Mouse (Mus musculus) heart, adult 9 months (tissue): ENCODE data around the gene Sirt2.

Experiments
- DNase-seq, 2 experiments: peaks; one replicate each; pipeline ENCODE4 v3.0.0; 2022; ENCODE audit warnings: low spot score in 2 of 2

The Sirt2 gene

GRCm38 (mm10) chr7:28795832-28796231 lies 29.3 kb downstream of the Sirt2 start:
- no peak for DNase-seq

- peak; percentile 85 for DNase-seq
Measured at GRCm38 (mm10) chr7:28796562-28796975, 30.0 kb downstream of the Sirt2 start.

- DNase-seq = no peak
Measured at GRCm38 (mm10) chr7:28799994-28800393, 33.5 kb downstream of the Sirt2 start.

- DNase-seq = no peak
Measured at GRCm38 (mm10) chr7:28801451-28801850, 34.9 kb downstream of the Sirt2 start.

GRCm38 (mm10) chr7:28801901-28802670 lies 35.6 kb downstream of the Sirt2 start:
- DNase-seq = peak in 1 of 2 experiments; percentile 61

- no peak for DNase-seq
Measured at GRCm38 (mm10) chr7:28802846-28803588, 36.5 kb downstream of the Sirt2 start.

GRCm38 (mm10) chr7:28803756-28804155 lies 37.2 kb downstream of the Sirt2 start:
- no peak for DNase-seq

GRCm38 (mm10) chr7:28806869-28807268 lies 40.3 kb downstream of the Sirt2 start:
- DNase-seq = no peak

- DNase-seq = peak; percentile 56 to 61
Measured at GRCm38 (mm10) chr7:28807641-28808220, 41.2 kb downstream of the Sirt2 start.

- DNase-seq = peak in 1 of 2 experiments; percentile 80
Measured at GRCm38 (mm10) chr7:28808221-28808941, 41.8 kb downstream of the Sirt2 start, which contains the start of gene Hnrnpl. Gene Hnrnpl, plus strand, starts transcription at chr7:28808541.

- peak; percentile 96 for DNase-seq
Measured at GRCm38 (mm10) chr7:28808957-28809393, 42.4 kb downstream of the Sirt2 start.

GRCm38 (mm10) chr7:28809401-28810089 lies 43.0 kb downstream of the Sirt2 start:
- DNase-seq = peak in 1 of 2 experiments; percentile 63

- peak; percentile 100 for DNase-seq
Measured at GRCm38 (mm10) chr7:28810107-28811066, 43.9 kb downstream of the Sirt2 start.

- peak; percentile 89 for DNase-seq
Measured at GRCm38 (mm10) chr7:28811228-28811627, 44.7 kb downstream of the Sirt2 start.

- no peak for DNase-seq
Measured at GRCm38 (mm10) chr7:28811640-28812275, 45.2 kb downstream of the Sirt2 start.

- peak in 1 of 2 experiments; percentile 43 for DNase-seq
Measured at GRCm38 (mm10) chr7:28812436-28812835, 45.9 kb downstream of the Sirt2 start.

GRCm38 (mm10) chr7:28812949-28813348 lies 46.4 kb downstream of the Sirt2 start:
- no peak for DNase-seq

- DNase-seq = no peak
Measured at GRCm38 (mm10) chr7:28814306-28815034, 47.9 kb downstream of the Sirt2 start.

GRCm38 (mm10) chr7:28815230-28815629 lies 48.7 kb downstream of the Sirt2 start:
- DNase-seq = no peak
